Mouse (Mus musculus): Measurements from ENCODE around the gene Gm36210.

The Gm36210 gene

GRCm38 (mm10) chr7:4922931-4923565 is 16.7 kb upstream of the Gm36210 start:
- no peak for DNase-seq (ENCODE audit: low spot score in 2 of 2)

GRCm38 (mm10) chr7:4922508-4922907 is 16.2 kb upstream of the Gm36210 start:
- no peak for DNase-seq (ENCODE audit: low spot score in 2 of 2)

- no peak for DNase-seq (ENCODE audit: low spot score in 2 of 2)
Measured at GRCm38 (mm10) chr7:4921824-4922482, 15.6 kb upstream of the Gm36210 start, which contains the start of gene Nat14. Nat14 (plus strand) TSS chr7:4922028.

- no peak for DNase-seq (ENCODE audit: low spot score in 2 of 2)
Measured at GRCm38 (mm10) chr7:4920976-4921823, 14.9 kb upstream of the Gm36210 start.

- DNase-seq (ENCODE audit: low spot score in 2 of 2): no peak
Measured at GRCm38 (mm10) chr7:4920496-4920895, 14.2 kb upstream of the Gm36210 start.

GRCm38 (mm10) chr7:4919971-4920370 is 13.7 kb upstream of the Gm36210 start:
- DNase-seq (ENCODE audit: low spot score in 2 of 2): no peak

- DNase-seq (ENCODE audit: low spot score in 2 of 2): no peak
Measured at GRCm38 (mm10) chr7:4919096-4919495, 12.8 kb upstream of the Gm36210 start.

GRCm38 (mm10) chr7:4918681-4919080 is 12.4 kb upstream of the Gm36210 start:
- no peak for DNase-seq (ENCODE audit: low spot score in 2 of 2)

GRCm38 (mm10) chr7:4917494-4917893 is 11.2 kb upstream of the Gm36210 start:
- DNase-seq (ENCODE audit: low spot score in 2 of 2): no peak

- DNase-seq (ENCODE audit: low spot score in 2 of 2): no peak
Measured at GRCm38 (mm10) chr7:4915669-4916416, 9.5 kb upstream of the Gm36210 start.

- peak; percentile 84 to 89 for DNase-seq (ENCODE audit: low spot score in 2 of 2)
Measured at GRCm38 (mm10) chr7:4915007-4915665, 8.8 kb upstream of the Gm36210 start, which contains the start of gene Zfp628. Zfp628 (plus strand) TSS chr7:4915217.

GRCm38 (mm10) chr7:4912248-4912647 is 5.9 kb upstream of the Gm36210 start:
- no peak for DNase-seq (ENCODE audit: low spot score in 2 of 2)

- DNase-seq (ENCODE audit: low spot score in 2 of 2): peak in 1 of 2 experiments; percentile 33
Measured at GRCm38 (mm10) chr7:4911561-4911960, 5.2 kb upstream of the Gm36210 start.

GRCm38 (mm10) chr7:4902404-4902803 is 3.9 kb downstream of the Gm36210 start:
- DNase-seq (ENCODE audit: low spot score in 2 of 2): no peak

- peak in 1 of 2 experiments; percentile 44 for DNase-seq (ENCODE audit: low spot score in 2 of 2)
Measured at GRCm38 (mm10) chr7:4901171-4901570, 5.1 kb downstream of the Gm36210 start.

GRCm38 (mm10) chr7:4900523-4900851 is 5.8 kb downstream of the Gm36210 start:
- DNase-seq (ENCODE audit: low spot score in 2 of 2): no peak

GRCm38 (mm10) chr7:4899649-4900522 is 6.4 kb downstream of the Gm36210 start:
- no peak for DNase-seq (ENCODE audit: low spot score in 2 of 2)

GRCm38 (mm10) chr7:4898851-4899648 is 7.3 kb downstream of the Gm36210 start:
- no peak for DNase-seq (ENCODE audit: low spot score in 2 of 2)

GRCm38 (mm10) chr7:4895186-4895585 is 11.1 kb downstream of the Gm36210 start:
- DNase-seq (ENCODE audit: low spot score in 2 of 2): no peak
